Mouse (Mus musculus) liver, embryonic 13.5 days (tissue): ENCODE measurements around the gene Misp. TPM values are rescaled to one million over a fixed set of nuclear protein-coding genes. Genes with fewer than 3 reads are reported as not detected.

Experiments
- ATAC-seq: fragments of 200-750 bp; cut with Nextera tagmentation; 2 replicates; pipeline ENCODE4 v1.8.0; 2017; ENCODE audit warnings: low read depth, mild to moderate bottlenecking, moderate number of reproducible peaks, moderate library complexity
- DNase-seq: peaks from one replicate; pipeline ENCODE4 v3.0.0; 2022
- H3K27ac ChIP-seq: fragments of 300-500 bp; sonication (generic); 2 replicates; pipeline ENCODE4 v1.5.1; 2015; ENCODE audit warnings: moderate library complexity, mild to moderate bottlenecking, inconsistent platforms
- H3K27me3 ChIP-seq: fragments of 300-500 bp; sonication (generic); 2 replicates; pipeline ENCODE4 v1.6.1; 2015; ENCODE audit warnings: mild to moderate bottlenecking, inconsistent platforms
- H3K36me3 ChIP-seq: fragments of 300-500 bp; sonication (generic); 2 replicates; pipeline ENCODE4 v1.6.1; 2015; ENCODE audit warnings: mild to moderate bottlenecking, inconsistent platforms
- H3K4me1 ChIP-seq: fragments of 300-500 bp; sonication (generic); replicated peaks from 2 replicates; pipeline ENCODE4 v1.6.1; 2015; ENCODE audit warnings: inconsistent platforms
- H3K4me2 ChIP-seq: fragments of 300-500 bp; sonication (generic); 2 replicates; pipeline ENCODE4 v1.6.1; 2015; ENCODE audit warnings: inconsistent platforms, mild to moderate bottlenecking, moderate library complexity
- H3K4me3 ChIP-seq: fragments of 300-500 bp; sonication (generic); replicated peaks from 2 replicates; pipeline ENCODE4 v1.5.1; 2015; ENCODE audit warnings: mild to moderate bottlenecking, inconsistent platforms
- H3K9ac ChIP-seq: fragments of 300-500 bp; sonication (generic); 2 replicates; pipeline ENCODE4 v1.6.1; 2015; ENCODE audit warnings: mild to moderate bottlenecking, inconsistent platforms
- H3K9me3 ChIP-seq: fragments of 300-500 bp; sonication (generic); replicated peaks from 2 replicates; pipeline ENCODE4 v1.6.1; 2016; ENCODE audit warnings: inconsistent platforms
- WGBS: fragments of 180-500 bp; shearing (Covaris S2); methylation state at CpG from one replicate; pipeline ENCODE4 v1.1.7; 2015; ENCODE audit not compliant: insufficient replicate concordance; 5-methylcytosine and 5-hydroxymethylcytosine counted together
- polyA plus RNA-seq: library from polyadenylated mRNA; unstranded; fragments of >200 nt; fragmentation: Nextera tagmentation; extraction: Ambion mirVana; gene quantifications from 2 replicates; pipeline ENCODE4 v1.2.1, GENCODE M21; 2015

The Misp gene
- polyA plus RNA-seq, 1 experiment from 2014 or later, result 0.25 TPM

DNA sequence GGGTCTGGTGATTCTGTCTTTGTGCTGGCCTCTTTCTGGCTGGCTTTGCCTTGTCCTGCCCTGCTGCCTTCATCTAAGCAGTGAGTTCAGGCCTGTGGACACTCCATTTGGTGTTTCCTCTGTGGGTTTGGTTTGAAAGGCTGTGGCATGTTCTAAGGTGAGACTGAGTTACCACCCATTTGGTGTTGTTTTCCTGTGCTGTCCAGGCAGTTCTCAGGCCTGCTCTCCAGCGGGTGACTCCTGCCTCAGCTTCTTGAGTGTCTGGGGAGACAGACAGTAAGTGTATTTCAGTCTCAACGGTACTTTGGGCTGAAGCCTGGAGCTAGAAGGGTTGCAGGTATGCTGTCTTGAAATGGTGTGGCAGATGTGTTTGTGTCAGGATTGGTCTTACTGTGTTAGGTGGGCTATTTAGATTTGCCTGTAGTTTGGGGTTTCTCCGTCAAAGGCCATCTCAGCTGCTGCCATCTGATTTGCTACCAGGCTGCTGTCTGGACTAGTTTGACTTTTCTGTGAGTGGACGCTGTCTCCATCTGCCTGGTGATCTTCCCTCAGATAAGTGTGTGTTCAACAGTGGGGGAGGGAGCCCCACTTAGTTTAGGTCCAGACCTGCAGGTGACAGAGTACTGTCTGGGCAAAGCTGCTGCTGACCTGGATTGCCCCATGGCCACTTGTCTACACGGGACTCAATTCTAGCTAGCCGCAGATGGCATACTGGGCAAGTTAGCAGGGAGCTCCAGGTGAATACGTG lies 36.1 kb downstream of the Misp start:
- DNase-seq (no peak), ATAC-seq (no peak)
- Histone ChIP-seq H3K9ac (peak overlapping the region; percentile 96), H3K4me2 (peak overlapping the region; percentile 91), H3K27ac (peak overlapping the region; percentile 98), H3K36me3 (peaks cover 61% of the 10 kb centered on the region), H3K27me3 (no peaks in the 10 kb centered on the region), H3K9me3 (no peaks in the 10 kb centered on the region), H3K4me3 (peak overlapping the region; percentile 95), H3K4me1 (peaks cover 67% of the 10 kb centered on the region)
- WGBS, result 28% methylated on average over 7 of the region's 7 CpGs

DNA sequence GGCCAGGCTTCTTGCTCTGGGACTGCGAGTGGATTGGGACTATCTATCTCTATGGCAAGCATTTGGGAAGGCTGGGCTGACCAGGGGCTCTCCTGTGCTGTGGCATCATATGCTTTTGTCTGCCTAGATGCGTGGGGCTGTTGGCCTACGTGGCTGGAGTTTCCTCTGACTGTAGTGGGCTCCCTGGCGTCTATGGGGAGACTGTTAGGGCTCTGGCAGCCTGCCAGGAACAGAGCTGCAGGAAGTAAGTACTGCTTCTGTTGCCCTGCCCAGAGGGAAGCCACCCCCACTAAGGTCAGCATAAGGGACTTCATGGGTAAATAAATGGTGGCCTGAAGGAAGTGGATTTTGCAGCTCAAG lies 36.6 kb downstream of the Misp start:
- no peak for ATAC-seq
- no peak for DNase-seq
- Histone ChIP-seq H3K9ac (peak overlapping the region; percentile 96), H3K4me1 (peaks cover 61% of the 10 kb centered on the region), H3K4me2 (peak overlapping the region; percentile 91), H3K27ac (peak overlapping the region; percentile 98), H3K9me3 (no peaks in the 10 kb centered on the region), H3K27me3 (no peaks in the 10 kb centered on the region), H3K36me3 (peaks cover 67% of the 10 kb centered on the region), H3K4me3 (peak overlapping the region; percentile 95)
- 37% methylated on average over 4 of the region's 4 CpGs for WGBS

DNA sequence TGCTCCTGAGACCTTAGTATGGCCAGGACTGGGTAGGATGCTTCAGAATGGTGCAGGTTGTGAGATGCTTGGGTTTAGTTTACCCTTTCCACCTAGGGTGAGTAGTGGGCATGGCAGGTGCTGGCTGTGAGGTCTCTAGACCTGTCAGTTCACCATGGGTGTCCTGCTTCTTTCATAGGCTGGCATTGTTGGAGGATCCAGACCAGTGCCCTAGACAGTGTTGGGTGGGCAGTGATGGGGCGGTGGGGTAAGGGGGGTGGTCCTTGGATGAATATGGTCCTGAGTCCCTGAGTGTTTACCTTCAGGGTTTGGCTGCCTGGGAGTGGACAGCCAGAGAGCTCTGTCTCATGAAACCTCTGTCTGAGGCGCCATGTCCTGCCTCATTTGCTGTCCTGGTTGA lies 37.1 kb downstream of the Misp start:
- Histone ChIP-seq H3K9ac (peak overlapping the region; percentile 96), H3K36me3 (peaks cover 71% of the 10 kb centered on the region), H3K27ac (peak overlapping the region; percentile 98), H3K4me2 (peak overlapping the region; percentile 91), H3K27me3 (no peaks in the 10 kb centered on the region), H3K4me3 (peak overlapping the region; percentile 95), H3K4me1 (peaks cover 57% of the 10 kb centered on the region), H3K9me3 (no peaks in the 10 kb centered on the region)
- no peak for DNase-seq
- WGBS, result 83% methylated on average over 2 of the region's 2 CpGs
- ATAC-seq, result no peak

DNA sequence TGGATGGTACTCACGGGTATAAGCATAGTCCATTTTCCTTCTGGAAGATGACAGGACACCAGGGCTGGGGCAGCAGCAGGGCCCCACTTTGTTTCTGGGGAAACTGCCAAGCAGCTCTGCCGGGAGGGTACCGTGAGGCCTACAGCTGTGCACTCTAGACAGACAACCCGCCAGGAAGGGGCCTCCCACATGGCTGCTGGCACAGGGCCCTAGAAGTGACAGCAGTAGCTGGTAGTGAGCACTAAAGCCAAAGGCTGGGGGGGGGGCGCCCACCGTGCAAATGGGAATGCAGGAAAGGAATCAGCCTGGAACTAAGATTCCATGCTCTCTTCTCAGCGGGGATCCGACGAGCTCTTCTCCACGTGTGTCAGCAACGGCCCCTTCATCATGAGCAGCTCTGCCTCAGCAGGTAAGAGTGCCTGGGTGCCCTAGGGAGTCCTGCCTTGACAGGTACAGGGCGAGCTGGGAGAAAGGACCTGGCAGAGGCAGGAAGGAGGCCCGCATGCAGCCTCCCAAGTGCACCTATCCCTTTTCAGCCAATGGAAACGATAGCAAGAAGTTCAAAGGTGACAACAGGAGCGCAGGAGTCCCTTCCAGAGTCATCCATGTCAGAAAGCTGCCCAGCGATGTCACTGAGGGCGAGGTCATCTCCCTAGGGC lies 37.8 kb downstream of the Misp start:
- H3K4me2 ChIP-seq, result peak overlapping the region; percentile 91
- ATAC-seq, result no peak
- 0 out of 2 replicates have a peak overlapping the region, but pooled peaks have one; percentile 95 for H3K4me3 ChIP-seq
- WGBS, result 67% methylated on average over 17 of the region's 17 CpGs
- no peak for DNase-seq
- H3K4me1 ChIP-seq, result peaks cover 50% of the 10 kb centered on the region
- H3K9me3 ChIP-seq, result no peaks in the 10 kb centered on the region
- peak overlapping the region; percentile 96 for H3K9ac ChIP-seq
- H3K36me3 ChIP-seq, result peaks cover 78% of the 10 kb centered on the region
- peak overlapping the region; percentile 98; the same call in 1 of the 2 replicates for H3K27ac ChIP-seq
- H3K27me3 ChIP-seq, result no peaks in the 10 kb centered on the region

DNA sequence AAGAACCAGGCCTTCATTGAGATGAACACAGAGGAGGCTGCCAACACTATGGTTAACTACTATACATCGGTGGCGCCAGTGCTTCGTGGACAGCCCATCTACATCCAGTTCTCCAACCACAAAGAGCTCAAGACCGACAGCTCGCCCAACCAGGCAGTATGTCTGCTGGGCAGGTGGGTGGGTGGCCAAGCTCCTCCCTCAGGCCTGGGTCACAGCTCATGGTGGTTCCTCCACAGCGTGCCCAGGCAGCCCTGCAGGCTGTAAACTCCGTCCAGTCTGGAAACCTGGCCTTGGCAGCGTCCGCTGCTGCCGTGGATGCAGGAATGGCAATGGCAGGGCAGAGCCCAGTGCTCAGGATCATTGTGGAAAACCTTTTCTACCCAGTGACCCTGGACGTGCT lies 38.3 kb downstream of the Misp start:
- Histone ChIP-seq H3K9ac (no peak overlapping the region), H3K27me3 (no peaks in the 10 kb centered on the region), H3K4me1 (peaks cover 46% of the 10 kb centered on the region), H3K27ac (no peak overlapping the region), H3K9me3 (no peaks in the 10 kb centered on the region), H3K4me2 (no peak overlapping the region), H3K36me3 (peaks cover 83% of the 10 kb centered on the region), H3K4me3 (no peak overlapping the region)
- WGBS, result 86% methylated on average over 11 of the region's 11 CpGs
- ATAC-seq (no peak), DNase-seq (no peak)

DNA sequence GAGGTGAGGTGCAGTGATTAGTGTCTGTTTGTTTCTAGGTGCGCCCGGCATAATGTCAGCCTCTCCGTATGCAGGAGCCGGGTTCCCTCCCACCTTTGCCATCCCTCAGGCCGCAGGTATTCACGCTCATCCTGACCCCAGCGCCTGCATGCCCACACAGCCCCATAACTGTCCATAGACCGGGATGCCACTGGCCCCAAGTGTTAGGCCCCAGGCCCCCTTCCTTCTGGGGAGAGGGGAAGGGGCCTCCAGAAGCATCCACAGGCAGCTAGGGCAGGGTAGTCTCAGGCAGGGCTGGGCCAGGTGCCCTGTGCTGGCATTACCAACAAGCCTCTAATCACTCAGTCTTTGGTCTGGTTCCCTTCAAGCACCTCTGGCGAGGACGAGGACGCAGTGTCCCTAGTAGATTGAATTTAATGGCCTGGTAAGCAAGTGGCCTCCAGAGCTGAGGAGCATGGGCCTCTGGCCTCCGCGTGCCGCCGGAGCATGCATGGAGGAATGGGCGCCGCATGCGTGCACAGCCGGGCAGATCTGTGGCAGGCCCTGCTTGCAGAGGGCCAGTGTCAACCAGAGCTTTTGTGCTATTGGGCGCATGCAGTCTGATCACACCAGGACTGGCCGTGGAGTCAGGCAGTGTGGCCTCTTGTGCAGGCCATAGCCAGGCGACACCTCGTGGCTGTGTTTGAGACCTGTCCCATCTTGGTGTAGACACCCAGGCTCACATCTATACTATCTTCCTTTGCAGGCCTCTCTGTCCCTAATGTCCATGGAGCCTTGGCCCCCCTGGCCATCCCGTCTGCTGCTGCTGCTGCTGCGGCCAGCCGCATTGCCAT lies 39.5 kb downstream of the Misp start:
- no peak overlapping the region for H3K9ac ChIP-seq

DNA sequence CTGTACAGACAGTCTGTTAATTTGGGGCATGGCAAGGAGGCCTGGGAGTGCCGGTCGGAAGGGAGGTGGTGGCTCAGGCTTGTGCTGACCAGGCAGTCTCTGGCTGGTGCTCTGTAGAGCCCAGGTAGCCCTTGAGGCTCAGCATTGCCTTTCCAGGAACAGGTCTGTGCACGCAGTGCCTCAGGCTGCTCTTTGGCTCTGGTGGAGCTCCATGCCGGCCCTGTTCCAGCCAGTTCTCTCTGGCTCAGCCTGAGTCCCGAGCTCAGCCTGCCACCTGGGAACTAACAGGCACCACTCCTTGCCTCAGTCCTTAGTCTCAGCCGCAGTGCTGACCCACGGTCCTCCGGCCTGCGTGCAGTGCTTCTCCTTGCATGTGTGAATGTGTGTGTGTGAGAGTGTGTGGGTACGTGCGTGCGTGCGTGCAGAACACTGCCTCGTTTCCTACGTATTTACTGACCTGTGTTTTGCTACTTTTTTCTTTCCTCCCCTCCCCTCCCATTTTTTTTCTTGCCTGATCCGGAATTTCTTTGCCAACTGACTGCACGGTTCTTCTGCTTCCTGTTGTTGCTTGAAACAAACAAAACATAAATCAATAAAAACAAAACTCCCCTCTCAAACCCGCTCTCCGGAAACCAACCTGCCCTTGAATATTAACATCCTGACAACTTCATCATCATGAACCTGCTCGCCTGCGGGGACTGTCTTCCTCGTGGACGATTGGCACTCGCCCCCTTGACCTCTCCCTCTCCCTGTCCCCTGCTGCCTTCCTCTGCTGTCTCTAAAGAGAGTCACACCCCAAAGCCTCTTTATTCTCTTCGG lies 40.6 kb downstream of the Misp start:
- Histone ChIP-seq H3K9ac (no peak overlapping the region), H3K4me2 (no peak overlapping the region), H3K9me3 (no peaks in the 10 kb centered on the region), H3K4me1 (peaks cover 44% of the 10 kb centered on the region), H3K36me3 (peaks cover 90% of the 10 kb centered on the region), H3K27ac (no peak overlapping the region), H3K27me3 (no peaks in the 10 kb centered on the region), H3K4me3 (no peak overlapping the region)
- ATAC-seq (no peak), DNase-seq (no peak)
- 89% methylated on average over 25 of the region's 25 CpGs for WGBS

More for the DNA sequence above, 39.5 kb downstream of the Misp start:
- Histone ChIP-seq H3K4me3 (no peak overlapping the region), H3K9me3 (no peaks in the 10 kb centered on the region), H3K27ac (no peak overlapping the region), H3K27me3 (no peaks in the 10 kb centered on the region), H3K4me1 (peaks cover 53% of the 10 kb centered on the region), H3K36me3 (peaks cover 95% of the 10 kb centered on the region), H3K4me2 (no peak overlapping the region)
- ATAC-seq, result no peak
- WGBS, result 93% methylated on average over 26 of the region's 26 CpGs
- DNase-seq, result no peak

DNA sequence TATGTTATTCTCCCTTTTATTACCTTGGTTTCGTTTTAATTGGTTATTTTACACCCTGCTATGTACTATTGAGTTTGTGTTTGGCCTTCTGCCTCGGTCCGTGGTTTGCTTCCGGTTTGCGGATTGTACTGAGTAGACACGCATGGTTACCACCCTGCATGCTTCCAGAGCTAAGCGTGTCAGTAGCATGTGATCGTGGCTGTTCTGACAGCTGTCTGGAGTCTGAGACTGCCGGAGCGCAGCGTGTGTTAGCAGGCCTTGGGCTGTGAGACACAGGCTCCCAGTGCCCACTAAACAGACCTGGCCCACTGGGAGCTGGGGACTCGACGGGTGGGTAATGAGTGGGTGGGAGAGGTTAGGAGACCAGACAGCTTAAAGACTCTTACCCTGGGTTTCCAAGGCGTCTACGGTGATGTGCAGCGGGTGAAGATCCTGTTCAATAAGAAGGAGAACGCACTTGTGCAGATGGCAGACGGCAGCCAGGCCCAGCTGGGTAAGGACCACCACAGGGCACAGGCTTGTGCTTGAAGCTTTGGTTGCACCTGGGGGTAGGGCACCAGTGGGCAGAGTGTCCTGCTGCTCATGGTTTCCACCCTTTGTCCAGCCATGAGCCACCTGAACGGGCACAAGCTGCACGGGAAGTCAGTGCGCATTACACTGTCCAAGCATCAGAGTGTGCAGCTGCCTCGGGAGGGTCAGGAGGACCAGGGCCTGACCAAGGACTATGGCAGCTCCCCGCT lies 41.4 kb downstream of the Misp start:
- H3K27me3 ChIP-seq, result no peaks in the 10 kb centered on the region
- ATAC-seq (no peak), DNase-seq (no peak)
- H3K36me3 ChIP-seq, result peaks cover 82% of the 10 kb centered on the region
- H3K9ac ChIP-seq, result no peak overlapping the region
- peaks cover 36% of the 10 kb centered on the region for H3K4me1 ChIP-seq
- no peaks in the 10 kb centered on the region for H3K9me3 ChIP-seq
- WGBS, result 89% methylated on average over 23 of the region's 23 CpGs
- H3K4me2 ChIP-seq, result no peak overlapping the region
- no peak overlapping the region for H3K4me3 ChIP-seq
- H3K27ac ChIP-seq, result no peak overlapping the region

DNA sequence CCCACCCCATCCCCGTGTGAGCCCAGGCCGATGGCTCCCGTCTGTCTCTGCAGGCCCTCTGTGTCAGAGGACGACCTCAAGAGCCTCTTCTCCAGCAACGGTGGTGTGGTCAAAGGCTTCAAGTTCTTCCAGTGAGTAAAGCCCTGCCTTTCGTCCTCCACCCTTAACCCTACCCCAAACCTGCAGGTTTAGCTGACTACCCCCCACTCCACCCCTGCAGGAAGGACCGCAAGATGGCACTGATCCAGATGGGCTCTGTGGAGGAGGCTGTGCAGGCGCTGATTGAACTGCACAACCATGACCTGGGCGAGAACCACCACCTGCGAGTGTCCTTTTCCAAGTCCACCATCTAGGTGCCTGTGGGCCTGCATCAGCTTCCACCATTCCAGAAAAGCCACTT lies 42.1 kb downstream of the Misp start:
- no peak for ATAC-seq
- Histone ChIP-seq H3K36me3 (peaks cover 75% of the 10 kb centered on the region), H3K9me3 (no peaks in the 10 kb centered on the region), H3K4me2 (no peak overlapping the region), H3K4me3 (no peak overlapping the region), H3K27me3 (no peaks in the 10 kb centered on the region), H3K27ac (no peak overlapping the region), H3K9ac (no peak overlapping the region), H3K4me1 (peaks cover 29% of the 10 kb centered on the region)
- DNase-seq, result no peak
- WGBS, result 74% methylated on average over 10 of the region's 10 CpGs

DNA sequence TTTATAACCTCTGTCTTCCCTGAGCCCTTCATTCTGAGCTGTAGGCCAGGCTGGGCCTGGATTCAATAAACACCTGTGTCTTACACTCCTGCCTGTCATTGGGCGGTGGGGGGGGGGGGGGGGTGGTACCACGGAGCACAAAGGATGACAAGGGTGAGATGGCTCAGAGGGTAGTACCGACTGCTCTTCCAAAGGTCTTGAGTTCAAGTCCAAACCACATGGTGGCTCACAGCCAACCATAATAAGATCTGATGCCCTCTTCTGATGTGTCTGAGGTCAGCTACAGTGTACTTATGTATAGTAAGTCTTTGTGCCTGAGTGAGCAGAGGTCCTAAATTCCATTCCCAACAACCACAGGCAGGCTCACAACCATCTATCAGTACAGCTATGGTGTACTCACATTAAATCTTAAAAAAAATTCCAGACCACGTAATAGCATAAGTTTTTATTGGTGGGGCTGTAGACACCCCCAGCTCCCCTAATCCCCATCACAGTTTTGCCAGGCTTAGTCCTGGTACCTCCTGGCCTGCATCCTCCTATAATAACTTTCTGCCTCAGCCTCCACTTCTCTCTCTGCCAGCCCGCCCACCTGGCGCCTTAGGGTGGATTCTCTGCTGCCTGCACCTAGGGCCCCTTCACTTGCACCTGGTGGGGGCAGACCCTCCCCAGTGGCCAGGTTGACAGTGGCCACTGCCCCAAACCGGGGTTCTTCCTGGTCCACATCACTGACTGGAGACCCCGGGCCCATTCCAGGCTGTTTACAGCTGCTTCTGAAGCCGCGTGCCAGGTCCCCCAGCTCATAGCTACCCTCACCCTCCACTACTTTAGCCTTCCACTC lies 43.8 kb downstream of the Misp start:
- ATAC-seq, result peak; percentile 19
- Histone ChIP-seq H3K9ac (no peak overlapping the region), H3K36me3 (peaks cover 59% of the 10 kb centered on the region), H3K4me3 (no peak overlapping the region), H3K27me3 (no peaks in the 10 kb centered on the region), H3K4me2 (no peak overlapping the region), H3K4me1 (peaks cover 15% of the 10 kb centered on the region), H3K9me3 (no peaks in the 10 kb centered on the region), H3K27ac (no peak overlapping the region)
- 58% methylated on average over 10 of the region's 10 CpGs for WGBS
- no peak for DNase-seq
